Mouse (Mus musculus): Measurements from ENCODE around the gene Txnip.

DNA sequence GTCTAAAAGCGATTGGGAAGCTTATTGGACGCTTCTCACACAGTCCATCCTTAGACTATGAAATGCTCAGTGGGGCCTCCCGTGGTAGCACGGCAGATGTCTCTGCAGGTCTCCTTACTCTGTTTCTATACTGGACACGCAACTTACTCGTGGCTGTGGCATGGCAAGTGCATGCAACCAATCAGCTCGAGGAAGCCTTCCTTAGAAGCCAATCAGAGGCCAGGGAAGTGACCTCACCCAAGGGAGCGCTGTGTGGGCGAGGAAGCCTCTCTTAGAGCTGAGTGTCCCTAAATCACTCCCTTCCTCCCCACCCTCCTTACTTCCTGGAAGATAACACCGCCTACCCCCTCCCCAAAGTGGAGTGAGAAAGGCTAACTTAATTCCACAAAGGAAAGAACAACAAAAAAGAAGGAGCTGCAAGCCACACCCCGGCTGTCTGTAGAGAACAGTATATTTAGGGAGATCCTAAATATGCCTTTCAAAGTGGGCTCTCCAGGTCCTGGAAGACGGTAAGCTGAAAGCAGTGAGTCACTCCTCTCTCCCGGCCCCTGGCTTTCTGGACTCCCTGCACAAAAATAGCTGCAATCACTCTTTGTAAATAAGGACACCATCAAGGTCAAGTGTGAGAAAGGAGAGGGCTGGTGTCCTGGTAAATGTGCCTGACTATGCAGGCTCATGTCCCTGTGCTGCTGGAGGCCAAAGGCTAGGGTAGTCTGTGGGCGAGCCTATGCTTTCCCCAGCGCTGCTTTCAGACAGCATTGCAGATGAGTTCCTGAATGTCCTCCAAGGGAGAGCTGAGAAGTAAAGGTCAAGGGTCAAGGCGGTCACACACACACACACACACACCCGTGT is 19.2 kb downstream of the Txnip start, which contains the start of gene Gm16253:
- TF ChIP-seq CTCF (IDR thresholded peaks at IDR 0.05) (peak; percentile 46), POLR2A (IDR thresholded peaks at IDR 0.05; ENCODE audit: insufficient read depth, low read depth, low read length) (peak; percentile 72), EP300 (IDR thresholded peaks at IDR 0.05; ENCODE audit: insufficient read depth, low read depth, low read length) (peak; percentile 92; the same call in 1 of the 2 replicates)
